Mouse (Mus musculus) testis, postnatal 10 days (tissue): ENCODE data around the gene Larp1.

Source experiments
- DNase-seq: peaks from one replicate; pipeline ENCODE4 v3.0.0; 2021; ENCODE audit warnings: low spot score

The Larp1 gene

DNA sequence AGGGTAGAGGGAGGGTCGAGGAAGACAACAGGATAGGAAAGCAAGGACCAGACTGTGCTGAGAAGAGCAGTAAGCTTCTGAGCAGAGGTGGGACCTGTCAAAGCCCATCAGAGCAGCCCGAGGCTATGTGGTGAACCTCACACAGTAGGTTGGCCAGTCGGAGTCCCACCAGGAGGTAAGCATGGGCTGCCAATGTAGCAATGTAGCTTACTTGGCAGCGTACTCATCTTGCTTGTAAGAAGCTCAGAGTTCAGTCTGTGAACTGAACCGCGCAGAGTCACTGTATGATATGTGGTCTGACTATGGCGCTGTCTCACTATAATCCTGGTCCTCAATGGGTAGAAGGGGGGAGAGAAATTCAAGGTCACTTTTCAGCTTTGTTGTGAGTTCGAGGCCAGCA lies 5.7 kb upstream of the Larp1 start:
- DNase-seq: no peak

DNA sequence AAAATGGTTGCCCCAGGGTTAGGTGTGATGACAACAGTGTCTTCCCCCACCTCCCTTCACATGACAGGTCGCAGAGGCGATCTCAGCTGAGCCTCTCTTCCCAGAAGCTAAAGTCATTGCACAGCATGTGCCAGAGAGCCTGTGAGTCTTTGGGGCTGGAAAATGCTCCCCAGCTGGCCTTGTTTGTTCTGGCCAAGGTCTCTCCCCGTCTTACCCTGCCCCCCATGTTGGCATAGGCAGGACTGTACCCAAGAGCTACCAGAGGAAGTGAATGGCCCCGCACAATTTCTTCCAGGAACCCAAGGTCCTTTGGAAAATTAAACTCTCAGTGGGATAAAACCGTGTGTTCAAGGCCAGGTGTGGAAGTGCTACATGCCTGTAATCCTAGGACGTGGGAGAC lies 5.1 kb upstream of the Larp1 start:
- no peak for DNase-seq

DNA sequence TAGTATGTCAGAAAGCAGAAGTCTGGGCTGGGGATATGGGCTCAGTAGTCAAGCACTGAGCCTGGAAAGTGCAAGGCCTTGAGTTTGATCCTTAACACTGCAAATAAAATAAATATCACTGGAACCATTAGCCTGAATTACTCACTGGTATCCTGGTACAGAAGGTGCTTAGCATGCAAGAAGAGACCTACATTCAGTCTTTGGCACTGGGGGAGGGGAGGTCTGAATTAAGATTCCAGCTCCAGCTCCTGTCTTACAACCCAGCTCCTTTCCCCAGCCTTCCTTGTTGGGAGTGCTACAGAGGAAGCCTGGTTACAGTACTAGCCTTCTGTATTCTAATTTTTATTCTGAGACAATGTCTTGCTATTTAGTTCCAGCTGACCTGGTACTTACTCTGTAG lies 3.8 kb upstream of the Larp1 start:
- no peak for DNase-seq

GRCm38 (mm10) chr11:58008013-58008412 lies 851 bp upstream of the Larp1 start:
- no peak for DNase-seq

DNA sequence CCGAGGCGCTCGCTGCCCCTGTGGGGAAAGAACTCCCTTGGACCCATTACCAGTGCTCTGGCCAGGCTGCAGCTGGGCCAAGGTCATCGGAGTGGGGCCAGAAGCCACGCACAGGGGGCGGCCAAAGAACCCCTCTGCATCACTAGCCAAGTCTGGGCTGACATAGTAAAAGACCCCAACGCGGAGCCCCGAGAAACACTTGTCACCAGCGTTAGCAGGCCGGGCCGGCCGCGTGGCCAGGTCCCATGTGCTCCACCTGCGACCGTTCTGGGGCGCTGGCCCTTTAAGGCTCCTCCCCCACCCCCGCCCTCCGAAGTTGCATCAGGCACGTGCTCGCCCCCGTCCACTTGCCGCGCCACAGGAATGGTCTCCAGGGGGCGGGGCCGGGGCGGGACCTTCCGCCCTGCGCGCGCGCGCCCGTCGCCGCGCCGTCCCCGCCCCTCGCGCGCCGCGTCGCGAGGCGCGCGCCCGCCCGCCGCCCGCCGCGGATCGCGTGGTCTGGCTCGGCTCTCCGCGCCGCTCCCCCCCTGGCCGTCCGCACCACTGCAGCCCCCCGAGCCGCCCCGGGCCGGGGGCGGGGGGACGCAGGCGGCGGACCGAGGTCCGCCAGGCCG lies 320 bp upstream of the Larp1 start:
- DNase-seq: peak; percentile 90

GRCm38 (mm10) chr11:58009516-58010141 lies 765 bp downstream of the Larp1 start:
- peak; percentile 83 for DNase-seq

- no peak for DNase-seq
Measured at GRCm38 (mm10) chr11:58010226-58010781, 1.4 kb downstream of the Larp1 start.

DNA sequence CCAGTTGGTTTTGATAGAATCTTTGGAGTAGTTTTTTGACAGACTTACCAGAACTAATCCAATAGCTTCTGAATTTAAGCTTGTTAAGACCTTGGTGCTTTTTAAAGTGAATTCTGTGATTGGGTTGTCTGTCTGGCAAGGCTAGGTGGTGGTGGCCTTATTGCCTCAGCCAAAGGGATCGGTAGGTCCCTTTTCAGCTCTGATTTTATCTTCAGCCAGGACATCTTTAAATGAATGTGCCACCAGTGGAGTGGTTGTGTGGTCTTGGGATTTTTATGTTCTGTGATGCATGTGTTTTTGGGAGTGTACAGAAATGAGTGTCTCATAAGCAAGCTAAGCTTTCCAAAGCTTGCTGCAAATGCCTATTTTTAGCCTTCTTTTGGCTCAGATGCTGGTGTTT lies 2.1 kb downstream of the Larp1 start:
- no peak for DNase-seq

DNA sequence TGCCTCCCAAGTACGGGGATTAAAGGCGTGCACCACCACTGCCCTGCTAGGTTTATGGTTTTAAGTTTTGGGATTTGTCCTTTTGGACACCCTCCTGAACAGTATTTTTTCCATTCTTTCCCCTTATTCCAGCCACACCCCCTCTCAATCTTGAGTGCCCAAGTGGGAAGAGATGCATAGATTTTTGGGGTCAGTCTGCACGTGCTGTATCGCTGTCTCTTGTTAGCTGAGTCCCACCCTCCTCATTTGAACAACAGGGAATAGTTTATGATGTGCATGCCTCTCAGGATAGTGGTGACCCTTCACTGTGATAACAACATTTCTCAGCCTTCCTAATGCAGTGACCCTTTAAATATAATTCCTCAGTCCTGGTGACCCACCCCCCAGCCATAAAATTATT lies 2.9 kb downstream of the Larp1 start:
- DNase-seq: no peak

- no peak for DNase-seq
Measured at GRCm38 (mm10) chr11:58012674-58013073, 3.8 kb downstream of the Larp1 start.

GRCm38 (mm10) chr11:58013100-58013499 lies 4.2 kb downstream of the Larp1 start:
- no peak for DNase-seq

DNA sequence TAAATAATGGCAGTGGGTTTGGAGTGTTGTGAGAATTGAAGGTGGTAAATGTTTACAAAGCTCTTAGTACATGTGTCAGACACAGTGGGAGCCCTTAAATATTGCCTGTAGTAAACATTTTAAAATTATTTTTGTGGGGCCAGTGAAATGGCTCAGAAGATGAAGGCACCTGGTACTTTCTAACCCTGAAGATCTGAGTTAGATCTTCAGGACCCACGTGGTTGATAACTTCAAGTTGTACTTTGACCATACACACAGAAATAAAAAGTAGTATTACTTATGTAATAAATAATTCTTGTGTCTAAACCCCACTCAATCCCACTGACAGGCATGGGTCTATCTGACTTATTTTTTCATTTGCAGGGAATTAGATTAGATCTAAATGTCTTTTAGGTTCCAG lies 5.7 kb downstream of the Larp1 start:
- DNase-seq: no peak

DNA sequence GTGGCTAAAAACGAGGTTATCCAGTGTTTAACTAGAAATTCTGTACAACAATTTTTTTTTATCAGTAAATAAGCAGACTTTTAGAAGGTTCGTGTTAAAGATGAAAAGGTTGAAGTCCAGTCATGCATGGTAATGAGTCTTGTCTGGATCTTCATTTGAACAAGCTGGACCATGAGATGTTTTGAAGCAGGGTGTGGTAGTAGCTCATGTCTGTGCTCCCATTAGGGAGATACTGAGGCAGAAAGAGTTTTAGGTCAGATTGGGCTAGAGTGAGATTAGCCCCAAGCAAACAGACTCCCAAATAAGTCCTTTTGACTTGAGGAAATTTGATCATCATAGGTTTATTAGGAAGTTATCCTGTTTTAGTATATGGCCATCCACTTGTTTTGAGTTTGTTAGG lies 6.5 kb downstream of the Larp1 start:
- DNase-seq: no peak

- no peak for DNase-seq
Measured at GRCm38 (mm10) chr11:58016371-58016770, 7.5 kb downstream of the Larp1 start.

DNA sequence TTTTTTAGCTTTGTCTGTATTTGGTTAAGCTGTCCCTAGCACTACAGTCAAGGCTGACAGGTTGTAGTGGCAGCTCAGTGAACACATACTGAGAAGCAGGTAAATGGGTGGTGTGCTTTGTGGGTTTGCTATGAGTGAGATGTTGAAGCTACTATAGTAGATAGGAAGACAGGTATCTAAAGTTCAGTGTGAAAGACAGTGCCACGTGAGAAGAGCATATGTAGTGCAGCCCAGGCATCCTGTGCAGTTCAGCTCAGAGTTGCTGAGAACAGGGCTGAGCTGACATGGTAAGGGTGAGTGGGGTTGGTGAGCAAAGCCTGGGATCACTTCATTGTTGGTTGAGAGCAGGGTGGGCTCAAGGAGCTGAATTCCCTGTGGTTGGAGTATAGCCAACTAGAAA lies 8.6 kb downstream of the Larp1 start:
- no peak for DNase-seq

DNA sequence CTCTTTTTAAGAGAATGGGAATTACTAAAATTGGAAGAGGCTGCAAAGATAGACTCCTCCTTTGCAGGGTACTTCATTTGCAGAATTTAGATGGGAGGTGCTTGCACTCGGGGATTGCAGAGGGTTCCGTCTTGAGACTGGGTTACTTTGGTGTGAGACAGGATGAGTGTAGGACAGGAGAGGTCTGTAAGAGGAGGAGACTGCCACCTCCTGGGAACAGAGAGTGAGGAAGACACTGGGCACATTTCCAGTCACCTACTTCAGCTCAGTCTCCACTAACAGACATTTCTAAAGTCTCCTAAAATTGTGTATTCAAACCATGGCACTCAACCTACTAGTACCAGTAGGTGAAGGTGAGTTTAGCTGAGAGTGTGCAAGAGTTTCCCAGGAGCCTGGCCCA lies 9.4 kb downstream of the Larp1 start:
- DNase-seq: no peak

DNA sequence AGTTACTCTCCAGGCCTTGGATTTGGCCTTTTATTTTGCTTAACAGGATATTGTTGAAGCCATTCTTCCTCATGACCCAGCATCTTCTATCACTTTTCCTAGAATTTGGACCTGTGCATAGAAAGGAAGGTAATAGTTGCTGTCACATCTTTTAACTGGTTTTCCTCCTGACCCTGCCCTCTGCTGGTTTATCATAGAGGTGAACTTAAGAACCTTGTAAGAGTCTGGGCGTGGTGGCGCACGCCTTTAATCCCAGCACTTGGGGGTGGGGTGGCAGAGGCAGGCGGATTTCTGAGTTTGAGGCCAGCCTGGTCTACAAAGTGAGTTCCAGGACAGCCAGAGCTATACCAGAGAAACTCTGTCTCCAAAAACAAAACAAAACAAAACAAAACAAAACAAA lies 9.8 kb downstream of the Larp1 start:
- DNase-seq: no peak

DNA sequence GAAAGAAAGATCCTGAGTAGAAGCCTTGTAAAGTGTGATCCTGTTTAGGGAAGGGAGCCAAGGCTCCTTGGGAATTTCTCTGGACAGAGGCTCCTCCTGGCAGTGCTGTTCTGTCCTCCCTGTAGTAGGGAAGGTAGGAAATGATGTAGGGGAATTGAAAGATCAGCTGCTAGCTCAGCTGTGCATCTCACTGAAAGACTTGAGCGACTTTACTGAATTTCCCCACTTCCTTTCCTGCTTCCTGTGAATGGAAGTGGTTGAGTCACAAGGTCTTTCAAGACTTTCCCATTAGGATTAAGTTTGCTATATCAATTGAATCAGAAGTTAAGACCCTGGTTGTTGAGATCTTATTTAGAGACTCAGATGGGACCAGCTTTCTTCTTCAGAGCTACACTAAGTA lies 12.2 kb downstream of the Larp1 start:
- no peak for DNase-seq

- no peak for DNase-seq
Measured at GRCm38 (mm10) chr11:58021618-58022017, 12.8 kb downstream of the Larp1 start.

- DNase-seq: no peak
Measured at GRCm38 (mm10) chr11:58024271-58024670, 15.4 kb downstream of the Larp1 start.

- DNase-seq: no peak
Measured at GRCm38 (mm10) chr11:58024671-58025070, 15.8 kb downstream of the Larp1 start.

DNA sequence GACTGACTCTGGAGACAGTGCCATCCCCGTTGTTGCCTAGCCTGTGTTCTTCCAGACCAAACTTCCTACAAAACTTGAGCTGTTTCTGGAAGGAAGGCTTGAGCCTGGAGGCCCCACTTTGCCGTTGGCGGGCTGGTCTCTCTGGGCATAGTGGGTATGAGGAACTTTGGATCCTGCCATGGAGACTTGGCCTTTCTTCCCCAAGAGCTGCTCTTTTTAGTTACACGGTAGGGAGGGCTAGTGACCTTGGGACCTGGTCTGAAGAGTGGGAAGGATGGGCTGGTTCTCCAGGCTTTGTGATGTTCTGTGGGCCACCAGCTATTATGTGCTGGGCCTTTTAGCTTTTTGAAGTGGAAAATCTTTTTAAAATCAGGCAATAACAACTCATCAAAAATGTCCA lies 17.0 kb downstream of the Larp1 start:
- no peak for DNase-seq

GRCm38 (mm10) chr11:58026337-58026736 lies 17.5 kb downstream of the Larp1 start:
- DNase-seq: no peak

DNA sequence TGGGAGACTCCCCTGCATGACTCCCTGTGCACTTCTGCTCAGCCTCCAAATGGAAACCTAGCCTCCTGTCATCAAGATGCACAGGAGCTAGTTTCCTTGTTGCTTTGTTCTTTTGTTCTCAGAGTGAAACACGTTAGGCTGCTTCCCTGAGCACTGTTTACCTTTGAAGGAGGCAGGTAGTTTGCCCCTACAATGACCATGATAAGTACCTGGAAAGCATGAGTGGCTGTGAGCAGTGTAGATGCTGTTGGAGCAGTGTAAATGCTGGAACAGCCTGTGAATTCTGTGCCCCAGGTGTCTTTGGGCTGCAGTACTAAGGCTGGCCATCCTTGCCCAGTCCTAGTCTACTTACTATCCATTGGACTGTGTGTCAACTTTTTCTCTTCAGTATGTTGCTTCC lies 18.0 kb downstream of the Larp1 start:
- no peak for DNase-seq
